Mouse (Mus musculus): ENCODE data around the gene Relch.
"Not testable (repeated sequence)": the region's sequence is repeated elsewhere in the genome, so short reads cannot be mapped to it uniquely, and the experiment has no call there.

Relch gene

GRCm38 (mm10) chr1:105746444-105746843, 82.8 kb downstream of the Relch start:
- no peak for DNase-seq (ENCODE audit: low read depth, low spot score)

- no peak for DNase-seq (ENCODE audit: low read depth, low spot score)
Observed at GRCm38 (mm10) chr1:105746858-105747596, 83.4 kb downstream of the Relch start.

- no peak for DNase-seq (ENCODE audit: low read depth, low spot score)
Observed at GRCm38 (mm10) chr1:105748091-105748799, 84.6 kb downstream of the Relch start.

GRCm38 (mm10) chr1:105752196-105752595, 88.5 kb downstream of the Relch start:
- no peak for DNase-seq (ENCODE audit: low read depth, low spot score)

- DNase-seq (ENCODE audit: low read depth, low spot score) = no peak
Observed at GRCm38 (mm10) chr1:105752944-105753343, 89.3 kb downstream of the Relch start.

GRCm38 (mm10) chr1:105758798-105759197, 95.1 kb downstream of the Relch start:
- DNase-seq (ENCODE audit: low read depth, low spot score) = no peak

- no peak for DNase-seq (ENCODE audit: low read depth, low spot score)
Observed at GRCm38 (mm10) chr1:105759422-105760165, 95.9 kb downstream of the Relch start.

- DNase-seq (ENCODE audit: low read depth, low spot score) = no peak
Observed at GRCm38 (mm10) chr1:105765586-105765985, 101.9 kb downstream of the Relch start.

GRCm38 (mm10) chr1:105766099-105766498, 102.4 kb downstream of the Relch start:
- not testable (repeated sequence) for DNase-seq (ENCODE audit: low read depth, low spot score)

GRCm38 (mm10) chr1:105768397-105768796, 104.7 kb downstream of the Relch start:
- no peak for DNase-seq (ENCODE audit: low read depth, low spot score)

- DNase-seq (ENCODE audit: low read depth, low spot score) = no peak
Observed at GRCm38 (mm10) chr1:105770685-105771084, 107.0 kb downstream of the Relch start.

- no peak for DNase-seq (ENCODE audit: low read depth, low spot score)
Observed at GRCm38 (mm10) chr1:105776426-105776825, 112.8 kb downstream of the Relch start.

GRCm38 (mm10) chr1:105780079-105780456, 116.4 kb downstream of the Relch start:
- DNase-seq (ENCODE audit: low read depth, low spot score) = no peak

- no peak for DNase-seq (ENCODE audit: low read depth, low spot score)
Observed at GRCm38 (mm10) chr1:105780457-105781364, 117.0 kb downstream of the Relch start, which contains the start of gene Tnfrsf11a. Gene Tnfrsf11a (plus strand): TSS chr1:105780718.

GRCm38 (mm10) chr1:105781391-105782146, 117.9 kb downstream of the Relch start:
- DNase-seq (ENCODE audit: low read depth, low spot score) = no peak

GRCm38 (mm10) chr1:105784257-105785016, 120.8 kb downstream of the Relch start:
- DNase-seq (ENCODE audit: low read depth, low spot score) = no peak

- DNase-seq (ENCODE audit: low read depth, low spot score) = no peak
Observed at GRCm38 (mm10) chr1:105785146-105785545, 121.5 kb downstream of the Relch start.

- DNase-seq (ENCODE audit: low read depth, low spot score) = no peak
Observed at GRCm38 (mm10) chr1:105786731-105787357, 123.2 kb downstream of the Relch start.

GRCm38 (mm10) chr1:105790103-105790502, 126.4 kb downstream of the Relch start:
- DNase-seq (ENCODE audit: low read depth, low spot score) = no peak

Data from WW6 (cell line).